Mouse (Mus musculus) inflammation-experienced regulatory T-cells, adult 6 months (primary cell): ENCODE results near the gene Aamdc. TPM values are rescaled to one million over a fixed set of nuclear protein-coding genes. Genes with fewer than 3 reads are reported as not detected.
A peak's percentile ranks its signal among the peaks of the same experiment; 100 is the strongest.

Experiments
- ATAC-seq: one replicate; pipeline ENCODE4 v1.8.0; 2017
- polyA plus RNA-seq, 3 experiments: library from polyadenylated mRNA; unstranded; fragments of 100-300 nt; shearing (Covaris generic); gene quantifications; one replicate each; pipeline ENCODE4 v1.2.1; 2017

The Aamdc gene
- 10 to 100 TPM; 30.3 to 51.0 (median 45.9) TPM for polyA plus RNA-seq

GRCm38 (mm10) chr7:97579067-97579975, at the start of gene Aamdc, which contains the start of gene Rsf1:
Gene Aamdc (minus strand): TSS chr7:97579497.
Gene Rsf1 (plus strand): TSS chr7:97579889.
- peak; percentile 77 for ATAC-seq

- no peak for ATAC-seq
These were observed 44.1 kb upstream of the Aamdc start for GRCm38 (mm10) chr7:97623402-97623801.

DNA sequence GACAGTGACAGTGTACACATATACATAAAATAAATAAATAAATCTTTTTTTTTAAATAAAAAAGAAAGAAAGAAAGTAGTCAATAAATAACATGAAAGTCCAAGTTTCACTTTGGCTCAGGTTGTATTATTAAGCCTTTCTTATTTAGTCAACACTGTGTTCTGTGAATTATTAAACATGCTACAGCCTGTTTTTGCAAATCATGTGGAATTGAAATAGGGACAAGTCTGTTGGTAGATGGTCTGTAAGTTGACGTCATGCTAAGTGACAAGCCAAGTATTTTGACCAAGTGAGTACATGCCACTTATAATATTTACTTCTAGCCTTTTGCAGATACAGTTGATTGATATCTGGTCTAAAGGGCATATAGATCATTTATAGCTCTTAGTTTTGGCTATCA, 43.4 kb upstream of the Aamdc start:
- ATAC-seq = no peak

GRCm38 (mm10) chr7:97621346-97621745, 42.0 kb upstream of the Aamdc start:
- no peak for ATAC-seq

DNA sequence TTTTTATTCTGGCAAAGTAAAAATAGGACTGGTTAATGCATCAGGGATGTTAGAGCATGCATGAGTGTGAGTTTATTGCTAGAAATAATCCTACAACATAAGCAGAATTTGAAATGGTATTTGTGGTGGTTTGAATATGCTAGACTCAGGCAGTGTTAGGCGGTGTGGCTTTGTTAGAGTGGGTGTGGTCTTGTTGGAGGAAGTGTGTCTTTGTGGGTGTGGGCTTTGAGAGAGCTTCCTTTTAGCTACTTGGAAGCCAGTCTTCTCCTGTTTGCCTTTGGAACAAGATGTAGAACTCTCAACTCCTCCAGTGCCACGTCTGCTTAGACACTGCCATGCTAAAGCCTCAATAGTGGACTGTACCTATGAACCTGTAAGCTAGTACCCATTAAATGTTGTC, 19.3 kb upstream of the Aamdc start:
- peak; percentile 58 for ATAC-seq

GRCm38 (mm10) chr7:97593535-97593934, 14.2 kb upstream of the Aamdc start:
- no peak for ATAC-seq

DNA sequence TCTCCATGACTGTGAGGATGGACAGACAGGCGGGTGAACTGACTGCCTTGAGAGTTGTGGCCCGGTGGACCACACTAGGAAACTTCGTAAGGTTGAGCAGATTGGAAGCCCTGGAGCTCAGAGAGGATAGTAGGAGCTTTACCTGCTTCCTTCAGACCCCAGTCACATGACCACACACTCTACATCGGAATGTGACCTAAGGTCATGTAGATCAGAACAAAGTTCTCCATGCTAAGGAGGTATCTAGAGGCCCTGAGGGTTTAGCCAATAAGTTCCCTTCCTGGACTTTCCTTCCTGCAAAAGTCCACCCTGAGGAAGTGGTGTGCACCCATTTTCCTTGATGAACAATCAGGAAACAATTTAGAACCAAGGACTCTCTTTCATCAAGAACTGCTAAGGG, 13.1 kb upstream of the Aamdc start:
- no peak for ATAC-seq

DNA sequence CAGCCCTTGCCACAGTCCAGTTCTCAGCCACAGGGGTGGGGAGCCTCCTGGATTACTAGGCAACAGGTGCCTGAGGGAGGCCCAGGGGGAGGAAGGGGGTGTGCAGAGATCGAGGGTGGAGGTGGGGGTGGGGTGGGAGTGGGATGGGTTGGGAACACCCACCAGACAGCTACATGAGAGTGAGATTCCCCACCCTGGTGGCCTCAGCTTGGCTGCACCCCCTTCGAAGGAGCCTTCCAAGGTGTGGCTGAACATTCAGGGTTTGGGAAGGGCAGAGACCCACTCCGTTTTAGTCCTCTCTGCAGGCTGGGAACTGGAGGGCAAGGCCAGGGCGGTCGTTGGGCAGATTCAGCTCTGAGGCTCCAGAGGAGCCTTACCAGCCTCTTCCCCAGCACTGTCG, 12.0 kb upstream of the Aamdc start:
- ATAC-seq = no peak

DNA sequence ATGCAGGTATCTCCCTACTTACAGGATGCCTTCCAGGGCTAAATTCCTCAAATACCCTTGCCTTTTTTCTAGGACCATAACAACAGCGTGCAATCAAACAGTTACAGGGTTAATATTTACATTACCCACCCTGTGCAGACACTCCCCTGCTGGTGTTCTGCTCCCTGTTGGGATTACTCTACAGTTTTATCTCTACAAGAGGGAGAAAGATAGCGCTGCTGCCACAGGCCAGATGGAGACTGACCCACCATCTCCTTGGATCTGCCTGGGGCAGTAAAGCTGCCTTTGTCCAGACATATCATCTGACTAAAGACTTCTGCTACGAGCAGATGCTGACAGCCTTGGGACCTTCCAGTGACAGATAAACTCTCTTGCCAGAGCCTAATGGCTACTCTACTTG, 11.2 kb upstream of the Aamdc start:
- ATAC-seq = no peak

DNA sequence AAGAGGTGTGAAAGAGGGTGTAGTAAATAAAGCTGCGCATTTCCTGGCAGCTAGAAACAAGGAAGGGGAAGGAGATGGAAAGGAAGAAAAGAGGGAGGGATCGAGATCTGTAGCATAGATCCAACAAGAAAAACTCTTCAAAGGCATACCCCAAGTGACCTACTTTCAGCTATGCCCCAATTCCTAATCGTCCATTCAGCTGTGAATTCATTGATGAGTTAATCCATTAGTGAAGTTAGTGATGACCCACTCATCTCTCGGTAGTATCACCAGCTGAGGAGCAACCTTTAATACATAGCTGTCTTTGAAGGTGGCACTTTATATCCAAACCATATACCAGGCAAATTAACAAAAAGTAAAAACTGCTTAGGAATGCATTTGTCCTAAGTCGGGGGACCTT, 9.2 kb upstream of the Aamdc start:
- ATAC-seq = no peak

DNA sequence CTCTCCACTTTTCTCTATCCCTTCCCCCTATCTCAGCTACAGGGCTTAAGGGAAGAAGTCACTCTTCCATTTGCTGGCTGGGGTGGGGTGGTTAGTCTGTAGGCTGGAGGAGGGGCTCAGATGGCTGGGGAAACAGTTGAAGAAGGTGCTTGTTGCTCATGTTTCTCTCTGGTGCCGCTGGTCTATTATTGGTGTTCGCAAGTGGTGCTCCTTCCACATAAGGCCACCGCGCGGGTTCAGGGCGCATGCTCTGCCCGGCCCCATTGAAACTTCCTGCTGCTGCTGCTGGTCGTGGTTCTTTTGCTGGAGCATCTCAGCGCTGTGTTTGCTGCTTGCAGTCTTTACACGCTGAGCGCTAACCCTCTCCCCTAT, 1.5 kb upstream of the Aamdc start:
- ATAC-seq = peak; percentile 77

DNA sequence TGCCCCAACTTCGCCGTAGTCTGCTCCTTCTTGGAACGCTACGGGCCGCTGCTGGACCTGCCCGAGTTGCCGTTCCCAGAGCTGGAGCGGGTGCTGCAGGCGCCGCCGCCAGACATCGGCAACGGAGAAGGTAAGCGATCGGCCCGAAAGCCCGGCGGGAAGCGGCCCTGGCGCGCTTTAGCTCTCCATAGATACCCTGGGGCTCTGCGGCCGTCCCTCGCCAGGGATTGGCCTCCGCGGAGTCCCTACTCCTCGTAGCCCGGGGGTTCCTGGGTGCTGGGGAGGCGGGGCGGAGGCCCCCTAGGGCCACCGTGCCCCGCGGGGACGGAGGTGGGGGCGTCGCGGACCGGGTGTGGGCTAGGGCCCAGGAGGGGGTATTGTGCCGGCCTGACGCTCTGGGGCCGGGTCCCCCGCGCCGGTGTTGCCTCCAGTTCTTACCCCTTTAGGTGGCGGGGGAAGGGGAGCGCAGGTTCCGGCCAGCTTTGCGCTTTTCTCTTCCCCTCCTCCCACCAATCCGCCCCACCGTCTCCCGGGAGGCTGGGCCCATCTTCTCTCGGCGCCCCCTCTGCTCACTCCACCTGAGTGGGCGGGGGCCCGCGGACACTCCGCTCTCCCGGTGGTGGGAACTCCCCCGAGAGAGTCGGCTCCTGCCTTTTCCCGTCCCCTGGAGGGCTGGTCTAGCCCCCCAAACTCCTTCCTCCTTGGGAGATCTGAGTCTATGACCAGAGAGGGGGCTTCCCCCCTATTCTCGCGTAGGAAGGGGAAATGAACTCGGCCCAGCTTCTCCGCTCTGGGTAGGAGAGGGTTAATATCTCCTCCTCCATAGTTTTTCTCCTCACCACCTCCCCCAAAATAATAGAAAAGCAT, 912 bp upstream of the Aamdc start:
- ATAC-seq = peak; percentile 7

DNA sequence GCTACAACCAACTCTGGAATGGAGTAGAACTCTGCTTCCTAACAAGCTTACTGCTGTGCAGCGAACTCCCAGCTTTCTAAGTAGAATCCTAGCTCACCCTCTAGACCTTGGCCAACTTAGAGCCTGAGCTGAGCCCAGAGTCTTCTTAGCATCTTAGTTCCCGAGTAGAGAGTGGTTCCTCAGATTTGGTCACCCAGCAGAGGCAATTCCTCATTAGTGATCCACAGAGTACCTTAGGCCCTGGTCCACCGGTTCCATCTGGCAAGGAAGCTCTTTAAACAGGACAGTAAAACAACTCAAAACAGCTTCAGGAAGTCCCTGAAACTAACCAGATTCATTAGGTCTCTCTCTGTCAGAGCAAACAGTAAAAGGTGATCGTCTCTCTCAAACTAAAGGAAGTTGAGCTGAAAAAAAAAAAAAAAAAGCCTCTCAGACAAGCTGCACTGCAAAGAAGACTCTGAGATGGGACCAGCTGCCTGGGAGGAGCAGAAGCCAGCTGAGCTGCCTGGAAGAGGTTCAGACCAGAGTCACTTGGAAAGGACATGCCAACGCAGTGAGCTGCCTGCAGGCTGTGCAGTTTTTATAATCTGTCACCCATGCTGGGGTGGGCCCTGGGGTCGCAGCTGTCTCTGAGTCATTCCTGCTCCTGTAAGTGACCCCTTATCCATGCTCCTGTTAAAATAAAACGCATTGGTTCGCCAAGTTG, 783 bp downstream of the Aamdc start:
- ATAC-seq = no peak

GRCm38 (mm10) chr7:97570389-97570788, 8.9 kb downstream of the Aamdc start:
- no peak for ATAC-seq

DNA sequence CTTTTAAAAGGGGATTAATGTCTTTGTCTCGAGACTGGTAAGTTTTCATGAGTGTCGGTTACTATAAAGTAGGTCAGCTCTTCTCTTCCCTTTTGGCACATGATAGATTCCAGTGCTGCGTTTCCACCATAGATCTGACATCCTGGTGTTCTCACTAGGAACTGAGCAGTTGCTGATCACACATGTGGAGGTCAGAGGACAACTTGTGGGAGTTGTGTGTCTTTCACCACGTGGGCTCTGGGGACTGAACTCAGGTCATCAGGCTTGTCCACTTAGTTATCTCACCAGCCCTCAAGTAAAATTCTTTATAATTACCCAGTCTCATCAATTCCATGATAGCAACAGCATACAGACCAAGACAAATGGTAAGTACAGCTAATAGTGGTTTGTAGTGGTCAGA, 9.9 kb downstream of the Aamdc start:
- ATAC-seq = no peak

DNA sequence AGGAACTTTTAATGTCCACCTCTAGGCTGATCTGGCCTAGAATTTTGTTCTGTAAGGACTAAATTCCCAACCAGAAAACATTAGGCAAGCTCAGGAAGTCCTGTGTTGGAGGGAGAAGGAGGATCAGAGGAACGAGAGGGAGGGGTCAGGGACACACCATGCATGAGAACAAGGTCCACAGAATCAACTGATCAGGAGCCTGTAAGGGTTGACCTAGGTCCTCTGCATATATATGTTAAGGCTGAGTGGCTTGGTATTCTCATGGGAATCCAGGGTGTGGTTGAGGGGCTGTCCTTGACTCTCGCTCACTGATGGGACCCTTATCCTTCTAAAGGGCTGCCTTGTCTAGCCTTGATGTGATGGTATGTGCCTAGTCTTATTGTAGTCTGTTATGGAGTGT, 15.7 kb downstream of the Aamdc start:
- no peak for ATAC-seq

GRCm38 (mm10) chr7:97550673-97551072, 28.6 kb downstream of the Aamdc start:
- no peak for ATAC-seq

- no peak for ATAC-seq
These were observed 30.0 kb downstream of the Aamdc start for GRCm38 (mm10) chr7:97549301-97549700.

DNA sequence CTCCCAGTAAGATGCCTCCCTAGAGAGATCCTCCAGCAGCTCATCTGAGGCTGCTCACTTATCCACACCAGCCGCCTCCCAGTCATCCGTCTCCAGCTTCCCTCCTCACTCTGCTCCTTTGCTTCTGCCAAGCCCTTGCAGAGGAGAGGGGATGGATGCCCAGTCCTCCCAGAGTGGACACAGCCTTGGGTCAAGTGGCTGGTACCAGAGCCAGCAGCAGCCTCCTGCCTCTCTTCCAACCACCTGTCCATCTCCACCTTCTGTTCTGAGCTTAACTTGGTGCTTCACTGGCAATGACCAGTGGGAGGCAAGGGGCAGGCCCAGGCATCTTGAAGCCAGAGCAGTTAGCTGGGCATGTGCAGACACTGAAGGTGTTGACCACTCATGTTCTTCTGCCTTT, 32.8 kb downstream of the Aamdc start:
- no peak for ATAC-seq

GRCm38 (mm10) chr7:97536571-97536970, 42.7 kb downstream of the Aamdc start:
- no peak for ATAC-seq

DNA sequence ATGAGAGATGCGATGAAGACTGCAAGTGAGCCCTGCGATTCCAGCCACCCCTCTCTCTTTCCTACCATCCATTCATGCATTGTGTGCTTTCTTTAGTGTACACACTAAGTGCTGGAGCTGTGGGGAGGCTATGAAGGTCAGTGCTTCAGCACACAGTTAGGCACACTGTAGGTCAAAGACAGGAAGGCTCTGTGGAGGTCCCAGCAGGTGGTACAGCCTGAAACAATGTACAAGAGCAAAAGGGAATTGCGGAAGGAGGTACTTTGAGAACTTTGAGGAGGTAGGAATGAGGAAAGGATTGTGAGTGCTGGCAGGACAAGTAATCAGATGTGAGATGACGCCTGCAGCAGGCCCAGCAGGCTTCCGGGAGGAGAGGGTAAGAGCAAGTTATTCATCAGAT, 43.8 kb downstream of the Aamdc start:
- no peak for ATAC-seq

DNA sequence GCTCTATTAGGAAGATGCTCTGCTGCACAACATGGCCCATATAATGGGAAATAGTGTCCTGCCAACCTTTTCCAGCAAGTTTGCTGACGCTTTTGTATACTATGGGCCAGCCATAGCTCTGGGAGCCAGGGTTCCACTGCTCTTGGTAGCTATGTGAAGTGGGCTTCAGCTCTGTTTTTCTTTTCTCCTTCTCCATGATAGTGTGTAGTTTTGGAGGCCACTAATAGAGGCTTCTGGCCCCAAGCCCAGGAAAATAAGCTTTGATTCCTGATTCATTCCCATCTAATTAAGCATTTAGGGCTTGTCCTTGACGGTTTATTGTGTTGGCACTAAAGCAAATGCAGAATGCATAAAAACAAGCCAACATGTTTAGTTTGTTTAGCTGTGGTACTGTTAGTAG, 59.4 kb downstream of the Aamdc start:
- ATAC-seq = no peak

DNA sequence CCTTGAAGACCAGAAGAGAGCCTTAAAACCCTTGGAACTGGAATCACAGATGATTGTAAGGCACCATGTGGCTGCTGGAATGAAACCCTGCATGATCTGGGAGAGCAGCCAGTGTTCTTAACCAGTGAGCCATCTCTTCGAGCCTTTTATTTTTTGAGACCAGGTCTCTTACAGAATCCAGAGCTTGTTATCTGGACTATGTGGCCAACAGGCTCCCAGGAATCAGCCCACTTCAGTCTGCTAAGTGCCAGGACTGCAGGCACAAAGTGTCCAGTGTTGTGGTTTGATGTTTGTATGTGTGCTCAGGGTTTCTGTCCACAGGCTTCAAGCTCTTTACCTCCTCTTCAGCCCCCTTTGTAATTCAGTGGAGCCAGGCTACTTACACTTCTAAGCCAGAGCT, 64.5 kb downstream of the Aamdc start:
- no peak for ATAC-seq
